Mouse (Mus musculus) CH12.LX (cell line): ENCODE measurements around the gene March1. TPM values are rescaled to one million over a fixed set of nuclear protein-coding genes. Genes with fewer than 3 reads are reported as not detected.

Experiments
- DNase-seq: peaks from one replicate; pipeline ENCODE4 v3.0.0-alpha.2; 2013; ENCODE audit errors: extremely low read depth
- H3K27ac ChIP-seq: 2 replicates; pipeline ENCODE4 v1.5.1; 2012; ENCODE audit warnings: low read depth, mild to moderate bottlenecking, control low read depth, moderate library complexity; ENCODE audit not compliant: insufficient read depth
- H3K27me3 ChIP-seq: replicated peaks from 2 replicates; pipeline ENCODE3; 2012; ENCODE audit warnings: inconsistent platforms
- H3K36me3 ChIP-seq, 2 experiments: replicated peaks in 1 of 2; 2 replicates each; pipeline versions ENCODE3 to v1.6.1; 2012; ENCODE audit warnings: inconsistent platforms in 1 of 2, low read length in 1 of 2, mild to moderate bottlenecking in 1 of 2, mixed read lengths in 1 of 2, moderate library complexity in 1 of 2; ENCODE audit not compliant: control insufficient read depth in 1 of 2, insufficient read depth in 1 of 2
- H3K4me1 ChIP-seq, 2 experiments: 2 replicates each; pipeline ENCODE4 v1.6.1; 2012; ENCODE audit warnings: inconsistent platforms in 1 of 2, moderate library complexity in 1 of 2; ENCODE audit not compliant: insufficient read depth in 2 of 2, control insufficient read depth in 1 of 2
- H3K4me2 ChIP-seq: 2 replicates; pipeline ENCODE4 v1.6.1; 2012; ENCODE audit warnings: low read depth, mild to moderate bottlenecking, control low read depth; ENCODE audit not compliant: poor library complexity, insufficient read depth, severe bottlenecking
- H3K4me3 ChIP-seq, 3 experiments: fragments of 150-350 bp in 1 of 3; sonication (generic) in 1 of 3; replicated peaks in 1 of 3; 2 replicates each; pipeline versions ENCODE3 to v1.5.1; 2011 to 2012; ENCODE audit warnings: low read depth in 2 of 3, low read length in 2 of 3, mild to moderate bottlenecking in 2 of 3, moderate library complexity in 2 of 3, control low read depth in 1 of 3, improper control_type of control experiment in 1 of 3, inconsistent platforms in 1 of 3, mixed read lengths in 1 of 3; ENCODE audit not compliant: poor library complexity in 1 of 3
- H3K79me2 ChIP-seq: replicated peaks from 2 replicates; pipeline ENCODE4 v1.6.1; 2012; ENCODE audit warnings: mild to moderate bottlenecking, moderate library complexity; ENCODE audit not compliant: control insufficient read depth, poor library complexity, insufficient read depth, severe bottlenecking; ENCODE audit errors: extremely low read depth
- H3K9ac ChIP-seq: 2 replicates; pipeline ENCODE4 v1.6.1; 2012; ENCODE audit warnings: low read depth, mild to moderate bottlenecking, control low read depth, moderate library complexity; ENCODE audit not compliant: insufficient read depth
- H3K9me3 ChIP-seq: replicated peaks from 2 replicates; pipeline ENCODE3; 2012; ENCODE audit warnings: low read length, inconsistent platforms, mixed read lengths
- CHD1 ChIP-seq: IDR thresholded peaks from 2 replicates; pipeline ENCODE4 v1.6.1; 2012; ENCODE audit warnings: low read depth, low read length, improper control_type of control experiment, inconsistent platforms
- CHD2 ChIP-seq: IDR thresholded peaks from 2 replicates; pipeline ENCODE4 v1.6.1; 2011; ENCODE audit warnings: low read length, improper control_type of control experiment
- CTCF ChIP-seq, 2 experiments: IDR thresholded peaks in 1 of 2; conservative IDR thresholded peaks in 1 of 2; 2 replicates each; pipeline ENCODE4 v1.5.1; 2011 to 2012; ENCODE audit warnings: low read depth in 2 of 2, low read length in 2 of 2, improper control_type of control experiment in 1 of 2, inconsistent platforms in 1 of 2, mild to moderate bottlenecking in 1 of 2, moderate library complexity in 1 of 2
- E2F4 ChIP-seq: IDR thresholded peaks from 2 replicates; pipeline ENCODE4 v1.6.1; 2011; ENCODE audit warnings: low read depth, low read length, improper control_type of control experiment; ENCODE audit not compliant: insufficient replicate concordance
- ELF1 ChIP-seq: IDR thresholded peaks from 2 replicates; pipeline ENCODE4 v1.6.1; 2014; ENCODE audit warnings: low read depth, mild to moderate bottlenecking, inconsistent platforms, low read length, improper control_type of control experiment
- ETS1 ChIP-seq: conservative IDR thresholded peaks from 2 replicates; pipeline ENCODE4 v1.6.1; 2012; ENCODE audit warnings: low read depth, mild to moderate bottlenecking, inconsistent platforms, low read length, improper control_type of control experiment, moderate library complexity
- HCFC1 ChIP-seq: IDR thresholded peaks from 2 replicates; pipeline ENCODE4 v1.6.1; 2012; ENCODE audit warnings: low read depth, mild to moderate bottlenecking, inconsistent platforms, low read length, improper control_type of control experiment
- IRF4 ChIP-seq: IDR thresholded peaks from 2 replicates; pipeline ENCODE4 v1.6.1; 2014; ENCODE audit warnings: low read depth, mild to moderate bottlenecking, inconsistent platforms, low read length, improper control_type of control experiment
- JUN ChIP-seq: IDR thresholded peaks from 2 replicates; pipeline ENCODE4 v1.6.1; 2011; ENCODE audit warnings: low read depth, mild to moderate bottlenecking, low read length, improper control_type of control experiment, moderate library complexity; ENCODE audit not compliant: insufficient read depth
- KAT2A ChIP-seq: IDR thresholded peaks from 2 replicates; pipeline ENCODE4 v1.6.1; 2012; ENCODE audit warnings: low read length, improper control_type of control experiment, inconsistent platforms; ENCODE audit not compliant: insufficient replicate concordance
- MAFK ChIP-seq: IDR thresholded peaks from 2 replicates; pipeline ENCODE4 v1.6.1; 2011; ENCODE audit warnings: low read length, improper control_type of control experiment; ENCODE audit not compliant: insufficient replicate concordance
- MAZ ChIP-seq: IDR thresholded peaks from 2 replicates; pipeline ENCODE4 v1.6.1; 2012; ENCODE audit warnings: low read depth, mild to moderate bottlenecking, inconsistent platforms, low read length, improper control_type of control experiment, moderate library complexity
- NELFE ChIP-seq: IDR thresholded peaks from 2 replicates; pipeline ENCODE4 v1.6.1; 2011; ENCODE audit warnings: low read depth, low read length, improper control_type of control experiment
- NRF1 ChIP-seq: IDR thresholded peaks from 2 replicates; pipeline ENCODE4 v1.6.1; 2014; ENCODE audit warnings: low read depth, mild to moderate bottlenecking, inconsistent platforms, low read length, improper control_type of control experiment, moderate library complexity
- PAX5 ChIP-seq: IDR thresholded peaks from 2 replicates; pipeline ENCODE4 v1.6.1; 2012; ENCODE audit warnings: low read length, inconsistent platforms, mixed read lengths
- POLR2A ChIP-seq: IDR thresholded peaks from 2 replicates; pipeline ENCODE4 v1.6.1; 2011; ENCODE audit warnings: low read depth, mild to moderate bottlenecking, improper control_type of control experiment, low read length
- POLR2AphosphoS2 ChIP-seq: IDR thresholded peaks from 2 replicates; pipeline ENCODE4 v1.6.1; 2011; ENCODE audit warnings: low read depth, low read length, improper control_type of control experiment
- RAD21 ChIP-seq: IDR thresholded peaks from 2 replicates; pipeline ENCODE4 v1.6.1; 2011; ENCODE audit warnings: low read depth, mild to moderate bottlenecking, low read length, improper control_type of control experiment, moderate library complexity
- SMC3 ChIP-seq: IDR thresholded peaks from 2 replicates; pipeline ENCODE4 v1.6.1; 2011; ENCODE audit warnings: low read depth, low read length, improper control_type of control experiment
- TBP ChIP-seq: conservative IDR thresholded peaks from 2 replicates; pipeline ENCODE4 v1.6.1; 2011; ENCODE audit warnings: low read depth, low read length, improper control_type of control experiment
- TCF12 ChIP-seq: IDR thresholded peaks from 2 replicates; pipeline ENCODE4 v1.6.1; 2014; ENCODE audit warnings: low read depth, mild to moderate bottlenecking, inconsistent platforms, low read length, improper control_type of control experiment
- UBTF ChIP-seq: IDR thresholded peaks from 2 replicates; pipeline ENCODE4 v1.6.1; 2012; ENCODE audit warnings: low read depth, mild to moderate bottlenecking, inconsistent platforms, low read length, improper control_type of control experiment, moderate library complexity
- USF2 ChIP-seq: conservative IDR thresholded peaks from 2 replicates; pipeline ENCODE4 v1.6.1; 2011; ENCODE audit warnings: low read depth, low read length, improper control_type of control experiment
- ZKSCAN1 ChIP-seq: IDR thresholded peaks from 2 replicates; pipeline ENCODE4 v1.6.1; 2012; ENCODE audit warnings: low read depth, inconsistent platforms, low read length, improper control_type of control experiment, borderline replicate concordance
- ZMIZ1 ChIP-seq: IDR thresholded peaks from 2 replicates; pipeline ENCODE4 v1.6.1; 2012; ENCODE audit warnings: low read depth, mild to moderate bottlenecking, inconsistent platforms, low read length, improper control_type of control experiment
- ZNF384 ChIP-seq: IDR thresholded peaks from 2 replicates; pipeline ENCODE4 v1.6.1; 2012; ENCODE audit warnings: low read depth, low read length, improper control_type of control experiment, inconsistent platforms
- dilution Hi-C: fragments of 300-500 bp; cut with MboI; formaldehyde crosslinking; loops from 2 replicates; pipeline ENCODE4 v1.14.3; 2020; ENCODE audit warnings: low sequenced_read_pairs; ENCODE audit not compliant: extremely low pct_unique_long_range_greater_than_20kb, extremely low pct_ligation_motif_present
- in situ Hi-C: fragments of 300-500 bp; cut with MboI; formaldehyde crosslinking; loops from 3 replicates; pipeline ENCODE4 v1.14.3; 2019; ENCODE audit warnings: low sequenced_read_pairs, low pct_ligation_motif_present, low pct_unique_long_range_greater_than_20kb, mixed read lengths
- polyA plus RNA-seq: library from polyadenylated mRNA; unstranded; fragments of >175 nt; gene quantifications from 2 replicates; pipeline ENCODE4 v1.2.1, GENCODE M21; 2012; ENCODE audit warnings: low read depth; ENCODE audit not compliant: insufficient read length
- total RNA-seq, 2 experiments: library from RNA; depleted of rRNA; stranded (reverse); fragments of 300-350 nt in 1 of 2; fragments of >200 nt in 1 of 2; gene quantifications; 2 replicates each; pipeline ENCODE4 v1.2.3; 2012 to 2014

March1 gene
- total and polyA plus RNA-seq, 3 experiments, result 0.16 to 0.21 TPM; not detected in 1

DNA sequence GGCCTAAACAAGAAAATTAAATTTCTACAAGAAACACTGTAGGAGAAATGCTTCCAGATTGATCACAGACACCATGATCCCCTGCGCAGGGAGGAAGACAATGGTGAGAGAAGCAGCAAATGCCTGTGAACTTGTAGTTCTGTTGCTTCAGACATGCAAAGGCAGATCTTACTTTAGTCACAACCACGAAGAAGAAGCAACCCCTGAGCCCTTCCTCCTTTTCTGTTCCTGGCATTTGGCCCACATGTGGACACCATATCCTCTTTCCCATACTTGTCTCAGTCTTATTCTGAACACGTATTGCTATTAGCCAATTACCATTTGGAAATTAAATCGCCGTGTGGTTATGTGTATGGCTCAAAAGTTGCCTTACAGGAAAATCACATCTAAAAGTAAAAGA, 773.9 kb downstream of the March1 start:
- no peaks in the 10 kb centered on the region for H3K79me2 ChIP-seq
- in situ Hi-C loops (no loop called here), dilution Hi-C loops (no loop called here)
- H3K27ac ChIP-seq, result no peak overlapping the region
- H3K4me2 ChIP-seq, result no peak overlapping the region
- H3K9me3 ChIP-seq, result no peaks in the 10 kb centered on the region
- peaks cover 0 to 14% of the 10 kb centered on the region in 2 experiments; a peak in 2 of 4 replicates for H3K4me1 ChIP-seq
- DNase-seq, result no peak
- no peak overlapping the region for H3K9ac ChIP-seq
- H3K27me3 ChIP-seq, result no peaks in the 10 kb centered on the region
- no peak for TF ChIP-seq MAZ
- no peak for TF ChIP-seq MAFK
- TF ChIP-seq PAX5, result no peak
- no peak for TF ChIP-seq POLR2A
- no peak for TF ChIP-seq USF2
- TF ChIP-seq POLR2AphosphoS2, result no peak
- H3K4me3 ChIP-seq, result no peak overlapping the region
- no peaks in the 10 kb centered on the region for H3K36me3 ChIP-seq

DNA sequence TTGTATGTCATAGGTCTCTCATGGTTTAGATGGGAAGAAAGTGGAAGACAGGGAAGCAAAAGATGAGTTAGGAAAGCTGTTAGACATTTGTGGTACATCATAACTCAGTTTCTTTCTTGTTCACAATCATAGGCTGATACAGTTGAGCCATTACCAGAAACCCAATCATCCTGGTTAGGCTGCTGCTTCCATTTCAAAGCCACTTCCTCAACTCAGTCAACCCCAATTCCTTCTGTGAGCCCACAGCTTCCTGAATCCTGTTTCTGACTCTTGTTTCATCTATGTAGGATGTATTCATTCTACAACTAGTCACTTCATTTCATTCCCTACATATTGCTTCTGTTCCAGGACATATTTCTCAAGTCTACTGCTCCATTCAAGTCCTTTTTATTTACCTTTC, 775.2 kb downstream of the March1 start:
- H3K27me3 ChIP-seq, result no peaks in the 10 kb centered on the region
- dilution Hi-C loops (no loop called here), in situ Hi-C loops (no loop called here)
- H3K9me3 ChIP-seq, result no peaks in the 10 kb centered on the region
- DNase-seq, result no peak
- peaks cover 0 to 14% of the 10 kb centered on the region in 2 experiments; a peak in 2 of 4 replicates for H3K4me1 ChIP-seq
- H3K4me3 ChIP-seq, result no peak overlapping the region
- TF ChIP-seq RAD21 (no peak), ZMIZ1 (no peak), POLR2AphosphoS2 (no peak), E2F4 (no peak), POLR2A (no peak), MAZ (no peak), ELF1 (no peak), SMC3 (no peak), NRF1 (no peak), ZNF384 (no peak), CHD2 (no peak), HCFC1 (no peak), UBTF (no peak)
- H3K9ac ChIP-seq, result no peak overlapping the region
- H3K27ac ChIP-seq, result no peak overlapping the region
- H3K36me3 ChIP-seq, result no peaks in the 10 kb centered on the region
- H3K4me2 ChIP-seq, result no peak overlapping the region
- H3K79me2 ChIP-seq, result no peaks in the 10 kb centered on the region

DNA sequence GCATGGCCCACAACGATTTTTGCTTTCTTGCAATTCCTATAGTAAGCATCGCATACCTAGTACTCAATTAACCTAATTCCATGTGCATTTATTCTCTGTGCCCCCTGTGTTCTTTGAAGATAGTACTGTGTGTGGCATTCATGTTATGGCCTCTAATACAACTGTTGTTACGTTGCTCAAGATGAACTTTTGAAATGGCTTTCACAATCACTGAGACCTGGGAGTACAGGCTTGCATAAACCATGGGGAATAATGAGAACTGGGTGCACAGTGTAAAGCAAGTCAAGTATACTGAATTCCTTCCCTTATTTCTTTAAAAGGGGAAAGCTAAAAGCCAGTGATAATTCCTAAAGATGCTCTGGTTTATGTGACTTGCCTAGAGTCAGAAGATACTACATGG, 776.4 kb downstream of the March1 start:
- no peak for DNase-seq
- Histone ChIP-seq H3K27me3 (no peaks in the 10 kb centered on the region), H3K4me2 (no peak overlapping the region), H3K36me3 (no peaks in the 10 kb centered on the region), H3K4me1 (peaks cover 0 to 10% of the 10 kb centered on the region in 2 experiments; a peak in 2 of 4 replicates), H3K4me3 (no peak overlapping the region), H3K79me2 (no peaks in the 10 kb centered on the region), H3K9ac (no peak overlapping the region), H3K27ac (no peak overlapping the region), H3K9me3 (no peaks in the 10 kb centered on the region)
- TF ChIP-seq NRF1 (no peak), CHD1 (no peak), HCFC1 (no peak), NELFE (no peak), POLR2A (no peak), POLR2AphosphoS2 (no peak), KAT2A (no peak), ZKSCAN1 (no peak), JUN (no peak), CHD2 (no peak), SMC3 (no peak), TCF12 (no peak), CTCF (conservative IDR thresholded peaks at IDR 0.05 in 1 of 2, IDR thresholded peaks at IDR 0.05 in 1 of 2; ENCODE audit: low read depth in 2 of 2, low read length in 2 of 2) (no peak), RAD21 (no peak), TBP (no peak), ZMIZ1 (no peak), IRF4 (no peak), E2F4 (no peak), ETS1 (no peak)
- in situ Hi-C loops, result no loop called here
- dilution Hi-C loops, result no loop called here
